Comparison of ENCODE assay signal across 8 mouse cellular contexts in the genomic region with DNA sequence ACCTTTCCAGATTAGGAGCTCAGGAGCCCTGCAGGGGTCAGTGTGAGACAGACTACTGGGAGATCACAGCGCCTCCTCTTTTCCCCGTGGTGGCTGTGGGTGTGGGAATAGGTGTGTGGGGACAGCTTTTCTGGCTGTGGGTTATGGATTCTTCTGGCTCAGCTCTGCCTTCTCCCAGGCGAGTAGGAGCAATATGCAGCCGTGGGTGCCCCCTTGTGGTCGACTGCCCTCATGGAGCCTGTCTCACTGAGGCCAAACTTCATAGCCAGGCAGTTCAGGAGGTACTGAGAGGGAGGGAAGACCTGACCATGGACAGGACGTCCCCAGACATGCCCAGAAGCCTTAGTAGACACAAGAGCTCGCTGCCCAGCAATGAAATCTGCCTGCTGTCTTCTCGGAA.
DNase-seq lines count a peak whose midpoint lies in the region; ATAC-seq and TF ChIP-seq lines count a peak whose summit lies in the region.

No protein-coding gene starts in this region.

- TF ChIP-seq POLR2A in kidney, adult 2 months (IDR thresholded peaks at IDR 0.05; ENCODE audit: low read depth, low read length), result no peak

- intact Hi-C loops in left cerebral cortex, postnatal 36 days (cut with DNase I), result loop anchor here (1.0 to 5.0 kb wide), 2 partner anchors 57 to 127 kb away; no protein-coding TSS in a partner anchor

- H3K27me3 ChIP-seq in embryonic facial prominence, embryonic 14.5 days (replicated peaks; ENCODE audit: control insufficient read depth, insufficient read depth, low read length), result no peaks in the 10 kb centered on the region
- no peaks in the 10 kb centered on the region for H3K27me3 ChIP-seq in kidney, adult 2 months (replicated peaks; ENCODE audit: control insufficient read depth, insufficient read depth, low read length)
- no peaks in the 10 kb centered on the region for H3K27me3 ChIP-seq in midbrain, embryonic 11.5 days (ENCODE audit: control insufficient read depth, insufficient read depth, low read length)
- no peaks in the 10 kb centered on the region for H3K27me3 ChIP-seq in splenic B cell, adult 2 months (ENCODE audit: control insufficient read depth, insufficient read depth, low read length, poor library complexity, severe bottlenecking)

- WGBS in embryonic facial prominence, embryonic 14.5 days, result 8% methylated on average over 8 of the region's 8 CpGs
- WGBS in kidney, adult 2 months, result 7% methylated on average over 8 of the region's 8 CpGs
- 7% methylated on average over 8 of the region's 8 CpGs for WGBS in midbrain, embryonic 11.5 days

- no peaks in the 10 kb centered on the region for H3K4me1 ChIP-seq in embryonic facial prominence, embryonic 14.5 days (ENCODE audit: control insufficient read depth, insufficient read depth, low read length)
- H3K4me1 ChIP-seq in kidney, adult 2 months (ENCODE audit: control insufficient read depth, insufficient read depth, low read length), result no peaks in the 10 kb centered on the region
- H3K4me1 ChIP-seq in midbrain, embryonic 11.5 days (ENCODE audit: control insufficient read depth, insufficient read depth, low read length), result peaks cover 6% of the 10 kb centered on the region

- peak; percentile 79 for ATAC-seq in embryonic facial prominence, embryonic 14.5 days (ENCODE audit: low read depth)
- ATAC-seq in midbrain, embryonic 11.5 days (ENCODE audit: low FRiP score), result peak; percentile 80

- no peak overlapping the region for H3K9ac ChIP-seq in embryonic facial prominence, embryonic 14.5 days (ENCODE audit: low read depth, low read length)
- H3K9ac ChIP-seq in midbrain, embryonic 11.5 days (ENCODE audit: low read length), result no peak overlapping the region

- DNase-seq in spleen, postnatal 10 days (ENCODE audit: low spot score in 2 of 2), result peak; percentile 23 to 71
- DNase-seq in spleen, adult 12 weeks (ENCODE audit: low spot score), result no peak
- peak; percentile 73 for DNase-seq in embryonic facial prominence, embryonic 14.5 days (ENCODE audit: low spot score)
- DNase-seq in heart, adult 8-10 months (ENCODE audit: low spot score), result peak; percentile 61
- DNase-seq in kidney, adult 2 months, result peak; percentile 68
- DNase-seq in left cerebral cortex, postnatal 36 days (ENCODE audit: low spot score in 2 of 2), result peak; percentile 89 to 91
- DNase-seq in midbrain, embryonic 11.5 days (ENCODE audit: low spot score, missing footprints), result peak; percentile 98
- peak; percentile 13 for DNase-seq in splenic B cell, adult 2 months (ENCODE audit: low read depth, low spot score)

- H3K9me3 ChIP-seq in embryonic facial prominence, embryonic 14.5 days (ENCODE audit: control insufficient read depth, low read length), result no peaks in the 10 kb centered on the region
- no peaks in the 10 kb centered on the region for H3K9me3 ChIP-seq in midbrain, embryonic 11.5 days (ENCODE audit: control insufficient read depth, low read length)

- no peak overlapping the region for H3K4me2 ChIP-seq in embryonic facial prominence, embryonic 14.5 days (ENCODE audit: low read depth, low read length)
- no peak overlapping the region for H3K4me2 ChIP-seq in midbrain, embryonic 11.5 days

- H3K27ac ChIP-seq in embryonic facial prominence, embryonic 14.5 days (replicated peaks; ENCODE audit: low read depth, low read length), result no peak overlapping the region
- H3K27ac ChIP-seq in kidney, adult 2 months (ENCODE audit: insufficient read depth, low read depth, low read length), result no peak overlapping the region
- H3K27ac ChIP-seq in midbrain, embryonic 11.5 days (ENCODE audit: low read depth, low read length), result no peak overlapping the region

- H3K36me3 ChIP-seq in embryonic facial prominence, embryonic 14.5 days (ENCODE audit: control insufficient read depth, insufficient read depth, low read length), result no peaks in the 10 kb centered on the region
- H3K36me3 ChIP-seq in kidney, adult 2 months (ENCODE audit: control insufficient read depth, insufficient read depth, low read length), result no peaks in the 10 kb centered on the region
- no peaks in the 10 kb centered on the region for H3K36me3 ChIP-seq in midbrain, embryonic 11.5 days (ENCODE audit: control insufficient read depth, insufficient read depth, low read length)
- H3K36me3 ChIP-seq in splenic B cell, adult 2 months (ENCODE audit: control insufficient read depth, insufficient read depth, low read length, poor library complexity, severe bottlenecking), result no peaks in the 10 kb centered on the region

- TF ChIP-seq CTCF in kidney, adult 2 months (conservative IDR thresholded peaks at IDR 0.05; ENCODE audit: insufficient read depth, insufficient read length, low read depth, low read length), result peak; percentile 83

- H3K4me3 ChIP-seq in embryonic facial prominence, embryonic 14.5 days (ENCODE audit: low read depth, low read length), result no peak overlapping the region
- no peak overlapping the region for H3K4me3 ChIP-seq in kidney, adult 2 months (ENCODE audit: insufficient read depth, low read depth, low read length)
- H3K4me3 ChIP-seq in midbrain, embryonic 11.5 days (ENCODE audit: low read depth, low read length), result no peak overlapping the region
